Mouse (Mus musculus) G1E (cell line): ENCODE measurements around the gene Hoxa1. TPM values are rescaled to one million over a fixed set of nuclear protein-coding genes. Genes with fewer than 3 reads are reported as not detected.

Source experiments
- ATAC-seq: 2 replicates; pipeline ENCODE4 v1.8.0; 2016; ENCODE audit warnings: mild to moderate bottlenecking; ENCODE audit not compliant: insufficient number of reproducible peaks, poor library complexity, low FRiP score, severe bottlenecking; ENCODE audit errors: extremely low read depth
- DNase-seq: peaks from one replicate; pipeline ENCODE4 v3.0.0; 2012; ENCODE audit warnings: low spot score
- H3K27me3 ChIP-seq: 2 replicates; pipeline ENCODE4 v1.6.1; 2012; ENCODE audit warnings: mild to moderate bottlenecking, low read length, inconsistent platforms; ENCODE audit not compliant: insufficient read depth
- H3K36me3 ChIP-seq: replicated peaks from 2 replicates; pipeline ENCODE3; 2012; ENCODE audit warnings: mild to moderate bottlenecking, inconsistent platforms
- H3K4me1 ChIP-seq: 2 replicates; pipeline ENCODE4 v1.6.1; 2012; ENCODE audit warnings: low read depth, low read length, inconsistent platforms, mixed read lengths; ENCODE audit not compliant: insufficient read depth
- H3K4me3 ChIP-seq: 2 replicates; pipeline ENCODE4 v1.5.1; 2012; ENCODE audit warnings: low read depth, mild to moderate bottlenecking, inconsistent platforms, low read length, moderate library complexity, mixed read lengths
- H3K9me3 ChIP-seq: replicated peaks from 2 replicates; pipeline ENCODE4 v1.6.1; 2012; ENCODE audit warnings: inconsistent platforms
- CTCF ChIP-seq: IDR thresholded peaks from 2 replicates; pipeline ENCODE4 v1.5.1; 2012; ENCODE audit warnings: low read depth, low read length, inconsistent platforms, mixed read lengths
- GATA1 ChIP-seq: IDR thresholded peaks from 2 replicates; pipeline ENCODE4 v1.6.1; 2012; ENCODE audit warnings: borderline replicate concordance, low read length, inconsistent platforms, mixed read lengths
- GATA2 ChIP-seq: IDR thresholded peaks from 2 replicates; pipeline ENCODE4 v1.6.1; 2012; ENCODE audit warnings: low read depth, low read length, inconsistent platforms, borderline replicate concordance
- POLR2AphosphoS5 ChIP-seq: IDR thresholded peaks from 2 replicates; pipeline ENCODE4 v1.6.1; 2012; ENCODE audit warnings: low read depth, low read length, inconsistent platforms; ENCODE audit not compliant: insufficient replicate concordance
- TAL1 ChIP-seq: conservative IDR thresholded peaks from 2 replicates; pipeline ENCODE4 v1.6.1; 2012; ENCODE audit warnings: low read depth, low read length, inconsistent platforms, mixed read lengths
- polyA plus RNA-seq: library from polyadenylated mRNA; stranded (reverse); fragments of >175 nt; gene quantifications from 2 replicates; pipeline ENCODE4 v1.2.3, GENCODE M21; 2012
- total RNA-seq, 2 experiments: library from RNA; stranded (forward) in 1 of 2; stranded (reverse) in 1 of 2; fragments of 200-1000 nt in 1 of 2; fragments of >200 nt in 1 of 2; fragmentation: Nextera tagmentation in 1 of 2; gene quantifications; 2 replicates each; pipeline ENCODE4 v1.2.3; 2014 to 2017

Hoxa1 gene
- total and polyA plus RNA-seq, 3 experiments = 0.22 TPM; not detected in 2

GRCm38 (mm10) chr6:52173648-52174047 lies 15.5 kb upstream of the Hoxa1 start:
- Histone ChIP-seq H3K36me3 (no peaks in the 10 kb centered on the region), H3K9me3 (no peaks in the 10 kb centered on the region), H3K4me1 (no peaks in the 10 kb centered on the region), H3K27me3 (peaks cover 59% of the 10 kb centered on the region), H3K4me3 (no peak overlapping the region)
- no peak for DNase-seq
- ATAC-seq = no peak
- no peak for TF ChIP-seq CTCF
- TF ChIP-seq POLR2AphosphoS5 = no peak
- TF ChIP-seq GATA1 = no peak
- no peak for TF ChIP-seq GATA2
- TF ChIP-seq TAL1 = no peak

GRCm38 (mm10) chr6:52172501-52172900 lies 14.4 kb upstream of the Hoxa1 start:
- H3K9me3 ChIP-seq = no peaks in the 10 kb centered on the region
- no peaks in the 10 kb centered on the region for H3K36me3 ChIP-seq
- no peaks in the 10 kb centered on the region for H3K4me1 ChIP-seq
- ATAC-seq = no peak
- H3K27me3 ChIP-seq = peaks cover 59% of the 10 kb centered on the region
- no peak for DNase-seq
- no peak overlapping the region for H3K4me3 ChIP-seq
- TF ChIP-seq GATA2 (no peak), TAL1 (no peak), POLR2AphosphoS5 (no peak), GATA1 (no peak), CTCF (no peak)

- TF ChIP-seq TAL1 (no peak), POLR2AphosphoS5 (no peak), GATA2 (no peak), GATA1 (no peak), CTCF (no peak)
- no peak overlapping the region for H3K4me3 ChIP-seq
- no peaks in the 10 kb centered on the region for H3K36me3 ChIP-seq
- no peaks in the 10 kb centered on the region for H3K9me3 ChIP-seq
- H3K27me3 ChIP-seq = peaks cover 58% of the 10 kb centered on the region
- ATAC-seq (no peak), DNase-seq (no peak)
- no peaks in the 10 kb centered on the region for H3K4me1 ChIP-seq
Observed at GRCm38 (mm10) chr6:52171938-52172337, 13.8 kb upstream of the Hoxa1 start.

GRCm38 (mm10) chr6:52171331-52171730 lies 13.2 kb upstream of the Hoxa1 start:
- ATAC-seq = no peak
- no peak for TF ChIP-seq TAL1
- no peak for TF ChIP-seq GATA2
- TF ChIP-seq POLR2AphosphoS5 = no peak
- no peak for TF ChIP-seq GATA1
- no peak for TF ChIP-seq CTCF

GRCm38 (mm10) chr6:52170898-52171223 lies 12.7 kb upstream of the Hoxa1 start:
- peaks cover 59% of the 10 kb centered on the region for H3K27me3 ChIP-seq
- H3K9me3 ChIP-seq = no peaks in the 10 kb centered on the region
- ATAC-seq = no peak
- no peak overlapping the region for H3K4me3 ChIP-seq
- TF ChIP-seq CTCF = no peak
- TF ChIP-seq TAL1 = no peak
- TF ChIP-seq GATA2 = no peak
- no peak for TF ChIP-seq GATA1
- no peak for TF ChIP-seq POLR2AphosphoS5
- no peaks in the 10 kb centered on the region for H3K36me3 ChIP-seq
- no peaks in the 10 kb centered on the region for H3K4me1 ChIP-seq
- no peak for DNase-seq

More at GRCm38 (mm10) chr6:52171331-52171730, 13.2 kb upstream of the Hoxa1 start:
- H3K36me3 ChIP-seq = no peaks in the 10 kb centered on the region
- H3K27me3 ChIP-seq = peaks cover 59% of the 10 kb centered on the region
- no peaks in the 10 kb centered on the region for H3K4me1 ChIP-seq
- H3K9me3 ChIP-seq = no peaks in the 10 kb centered on the region
- no peak for DNase-seq
- H3K4me3 ChIP-seq = no peak overlapping the region

GRCm38 (mm10) chr6:52170166-52170897 lies 12.2 kb upstream of the Hoxa1 start:
- ATAC-seq (no peak), DNase-seq (no peak)
- H3K4me3 ChIP-seq = no peak overlapping the region
- H3K36me3 ChIP-seq = no peaks in the 10 kb centered on the region
- H3K27me3 ChIP-seq = peaks cover 62% of the 10 kb centered on the region
- TF ChIP-seq TAL1 (no peak), POLR2AphosphoS5 (no peak), GATA2 (no peak), GATA1 (no peak), CTCF (no peak)
- H3K9me3 ChIP-seq = no peaks in the 10 kb centered on the region
- no peaks in the 10 kb centered on the region for H3K4me1 ChIP-seq

GRCm38 (mm10) chr6:52169499-52170165 lies 11.5 kb upstream of the Hoxa1 start:
- TF ChIP-seq GATA2 = no peak
- TF ChIP-seq TAL1 = no peak
- TF ChIP-seq POLR2AphosphoS5 = no peak
- TF ChIP-seq CTCF = no peak
- no peak for TF ChIP-seq GATA1
- Histone ChIP-seq H3K27me3 (peaks cover 63% of the 10 kb centered on the region), H3K9me3 (no peaks in the 10 kb centered on the region), H3K36me3 (no peaks in the 10 kb centered on the region), H3K4me3 (no peak overlapping the region), H3K4me1 (no peaks in the 10 kb centered on the region)
- DNase-seq = no peak
- ATAC-seq = no peak
